Mouse (Mus musculus): ENCODE results near the gene Dimt1. TPM values are rescaled to one million over a fixed set of nuclear protein-coding genes. Genes with fewer than 3 reads are reported as not detected.
A peak's percentile ranks its signal among the peaks of the same experiment; 100 is the strongest.
"Not testable (repeated sequence)": the region's sequence is repeated elsewhere in the genome, so short reads cannot be mapped to it uniquely, and the experiment has no call there.

The Dimt1 gene
- total RNA-seq, 2 experiments from 2014 or later: 37.3 to 38.6 TPM

DNA sequence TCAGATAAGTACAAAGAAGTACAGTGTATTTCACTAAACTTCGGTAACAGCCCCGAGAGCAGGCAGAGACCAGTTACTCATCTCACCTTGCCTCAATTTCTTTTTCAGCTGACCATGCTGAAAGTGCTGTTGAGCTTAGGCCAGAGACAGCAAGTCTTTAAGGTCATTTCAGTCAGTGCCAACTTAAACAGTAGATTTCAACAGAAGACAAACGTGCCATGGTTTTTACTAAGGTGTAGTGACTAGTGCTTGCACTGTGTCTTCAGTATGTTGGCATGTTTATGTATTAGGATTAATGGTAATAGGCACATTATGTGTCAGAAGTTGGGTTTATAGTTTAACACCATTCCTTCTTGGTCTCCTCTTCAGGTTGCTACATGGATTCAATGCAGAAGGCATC lies 11.4 kb downstream of the Dimt1 start:
- ATAC-seq (replicated peaks; ENCODE audit: low FRiP score, low TSS enrichment, poor library complexity, severe bottlenecking): no peak

DNA sequence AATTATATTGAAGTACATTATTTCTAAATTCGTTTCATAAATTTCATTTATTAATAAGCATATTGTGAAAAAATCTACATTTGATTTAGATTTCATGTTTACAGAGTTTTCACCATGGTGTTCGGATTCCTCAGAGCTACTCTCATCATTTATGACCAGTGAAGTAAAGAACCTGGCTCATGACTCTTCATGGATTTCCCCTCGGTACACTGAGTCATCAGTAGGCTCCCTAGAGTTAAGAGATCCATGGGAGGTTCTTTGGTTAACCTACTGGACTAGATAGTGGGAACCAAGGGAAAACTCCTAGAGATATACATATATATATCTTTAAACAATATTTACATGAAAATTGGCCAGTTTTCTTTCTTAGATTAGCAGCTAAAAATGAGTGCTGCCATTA lies 13.6 kb downstream of the Dimt1 start:
- ATAC-seq (replicated peaks; ENCODE audit: low FRiP score, low TSS enrichment, poor library complexity, severe bottlenecking): no peak

DNA sequence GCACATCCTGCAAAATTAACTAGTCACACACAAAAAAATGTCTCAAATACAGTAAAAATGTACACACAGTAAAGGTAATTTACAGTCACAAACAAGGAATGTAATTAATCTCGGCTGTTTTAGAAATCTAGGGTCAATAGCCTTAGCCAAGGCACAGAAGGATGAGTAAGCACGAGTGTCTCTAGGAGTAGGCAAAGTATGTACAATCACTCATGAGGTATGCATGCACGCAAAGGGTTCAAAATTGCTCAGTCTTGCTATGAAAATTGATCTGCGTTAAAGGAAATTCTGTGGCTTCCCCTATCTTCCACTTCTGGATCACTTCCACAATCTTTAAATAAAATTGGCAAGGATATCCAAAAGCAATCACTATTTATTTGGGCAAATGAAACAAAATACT lies 14.6 kb downstream of the Dimt1 start:
- no peak for ATAC-seq (replicated peaks; ENCODE audit: low FRiP score, low TSS enrichment, poor library complexity, severe bottlenecking)

DNA sequence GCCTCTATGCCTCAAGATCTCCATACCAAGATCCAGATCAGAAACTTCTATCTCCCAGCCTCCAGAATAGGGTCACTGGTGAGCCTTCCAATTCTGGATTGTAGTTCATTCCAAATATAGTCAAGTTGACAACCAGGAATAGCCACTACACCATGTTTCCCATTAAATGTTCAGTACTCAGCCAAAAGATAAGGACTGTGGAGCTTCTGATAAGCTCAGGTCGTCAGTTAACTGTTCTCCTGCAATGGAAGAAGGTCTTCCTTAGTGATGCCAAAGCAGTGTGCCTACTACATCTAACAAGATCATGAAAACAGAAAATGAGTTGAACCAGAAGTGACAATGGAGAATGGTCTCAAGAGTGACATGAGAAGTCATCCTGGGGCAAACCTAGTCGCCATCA lies 50.0 kb downstream of the Dimt1 start:
- no peak for ATAC-seq (replicated peaks; ENCODE audit: low FRiP score, low TSS enrichment, poor library complexity, severe bottlenecking)

DNA sequence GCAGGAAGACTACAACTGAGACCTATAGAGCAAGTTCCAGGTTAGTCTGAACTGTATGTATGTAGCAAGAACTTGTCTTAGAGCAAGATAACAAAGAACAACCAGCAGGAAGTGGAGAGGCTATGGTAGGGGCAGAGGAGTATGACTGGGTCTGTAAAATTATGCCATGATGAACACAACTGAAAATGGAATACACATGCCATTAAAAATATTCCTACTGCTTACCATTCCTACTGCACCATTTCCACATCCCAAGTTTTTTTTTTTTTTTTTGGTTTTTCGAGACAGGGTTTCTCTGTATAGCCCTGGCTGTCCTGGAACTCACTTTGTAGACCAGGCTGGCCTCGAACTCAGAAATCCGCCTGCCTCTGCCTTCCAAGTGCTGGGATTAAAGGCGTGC lies 50.6 kb downstream of the Dimt1 start:
- not testable (repeated sequence) for ATAC-seq (replicated peaks; ENCODE audit: low FRiP score, low TSS enrichment, poor library complexity, severe bottlenecking)

DNA sequence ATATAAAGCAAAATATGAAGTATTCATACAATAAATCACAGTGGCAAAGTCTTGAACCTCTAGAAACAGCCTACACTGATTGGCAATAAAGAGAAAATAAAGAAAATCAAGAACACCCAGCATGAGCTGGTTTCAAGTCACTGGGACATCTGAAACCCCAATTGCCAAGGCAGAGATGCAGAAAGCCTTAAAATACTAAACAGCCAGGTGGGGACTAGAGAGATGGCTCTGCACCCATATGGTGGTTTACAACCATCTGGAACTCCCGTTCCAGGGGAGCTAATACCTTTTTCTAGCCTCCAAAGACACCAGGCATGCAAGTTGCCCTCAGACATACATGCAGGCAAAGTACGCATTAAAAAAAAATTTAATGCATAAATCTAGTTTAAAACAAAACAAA lies 51.1 kb downstream of the Dimt1 start:
- ATAC-seq (replicated peaks; ENCODE audit: low FRiP score, low TSS enrichment, poor library complexity, severe bottlenecking): no peak

DNA sequence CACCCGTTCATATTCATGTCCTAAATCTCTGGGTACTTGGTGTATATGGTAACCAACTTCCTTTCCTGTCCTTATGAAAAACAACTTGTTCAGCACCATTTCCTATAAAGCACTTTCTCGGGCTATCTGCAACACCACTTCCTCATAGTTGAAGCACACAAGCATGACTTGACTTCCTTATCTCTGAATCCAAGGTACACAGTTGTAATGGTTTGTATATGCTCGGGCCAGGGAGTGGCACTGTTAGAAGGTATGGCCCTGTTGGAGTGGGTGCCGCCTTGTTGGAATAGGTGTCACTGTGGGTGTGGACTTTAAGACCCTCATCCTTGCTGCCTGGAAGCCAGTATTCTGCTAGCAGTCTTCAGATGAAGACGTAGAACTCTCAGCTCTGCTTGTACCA lies 51.7 kb downstream of the Dimt1 start:
- ATAC-seq (replicated peaks; ENCODE audit: low FRiP score, low TSS enrichment, poor library complexity, severe bottlenecking): peak; percentile 93

DNA sequence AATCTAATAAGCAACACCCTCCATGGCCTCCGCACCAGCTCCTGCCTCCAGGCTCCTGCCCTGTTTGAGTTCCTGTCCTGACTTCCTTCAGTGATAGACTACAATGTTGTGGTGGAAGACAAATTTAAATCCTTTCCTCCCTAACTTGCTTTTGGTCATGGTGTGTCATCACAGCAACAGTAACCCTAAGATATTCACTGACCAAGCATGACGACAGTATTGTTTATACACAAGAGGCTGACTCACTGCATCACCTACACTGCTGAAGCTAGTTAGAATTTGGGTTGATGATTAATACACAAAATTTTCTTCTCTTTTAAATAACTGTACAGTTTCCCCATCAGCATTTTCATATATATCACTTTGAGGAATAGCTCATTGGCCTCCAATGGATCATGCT lies 56.3 kb downstream of the Dimt1 start:
- ATAC-seq (replicated peaks; ENCODE audit: low FRiP score, low TSS enrichment, poor library complexity, severe bottlenecking): no peak

DNA sequence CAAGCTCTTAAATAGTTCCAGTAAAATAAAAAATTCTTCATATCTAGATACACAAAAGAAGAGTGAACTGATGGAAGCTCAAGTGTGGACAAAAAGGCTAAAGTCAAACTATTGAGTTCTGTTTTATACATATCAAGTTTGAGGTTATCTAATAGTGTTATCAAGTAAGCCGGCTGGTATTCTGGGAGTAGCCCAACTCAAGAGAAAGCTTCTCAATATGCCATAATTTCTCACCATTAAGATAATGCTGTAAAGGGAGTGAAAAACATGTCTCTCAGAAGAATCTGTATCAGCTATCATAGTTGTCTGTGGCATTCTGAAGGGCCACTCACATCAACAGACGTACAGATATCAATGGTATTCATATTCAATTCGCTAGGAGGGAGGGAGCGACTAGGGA lies 61.2 kb downstream of the Dimt1 start:
- ATAC-seq (replicated peaks; ENCODE audit: low FRiP score, low TSS enrichment, poor library complexity, severe bottlenecking): peak; percentile 58

Other genes starting within 250 kb of the Dimt1 start
- gene Ipo11, start 10.2 kb upstream of the Dimt1 start, total RNA-seq (2014; fragmentation: Nextera tagmentation): 62.4 and 67.1 TPM in 2 replicates
- gene Ipo11, start 10.2 kb upstream of the Dimt1 start, total RNA-seq (2017): 53.6 and 60.1 TPM in 2 replicates
- gene Kif2a, start 75.0 kb downstream of the Dimt1 start, total RNA-seq (2014; fragmentation: Nextera tagmentation): 56.4 and 80.7 TPM in 2 replicates
- gene Kif2a, start 75.0 kb downstream of the Dimt1 start, total RNA-seq (2017): 22.0 and 26.1 TPM in 2 replicates

Measured in megakaryocyte-erythroid progenitor cell, adult 5-6 weeks (primary cell).